Mouse (Mus musculus) olfactory bulb, adult 2 months (tissue): ENCODE data around the gene Aldh3a1.

ENCODE experiments used
- CTCF ChIP-seq: fragments of 200-500 bp; IDR thresholded peaks from 2 replicates; pipeline ENCODE4 v1.5.1; 2012; ENCODE audit warnings: low read depth, mild to moderate bottlenecking, low read length, moderate library complexity; ENCODE audit not compliant: insufficient read depth
- POLR2A ChIP-seq: fragments of 200-500 bp; IDR thresholded peaks from 2 replicates; pipeline ENCODE4 v1.6.1; 2012; ENCODE audit warnings: mild to moderate bottlenecking, low read depth, low read length, moderate library complexity; ENCODE audit not compliant: insufficient read depth

DNA sequence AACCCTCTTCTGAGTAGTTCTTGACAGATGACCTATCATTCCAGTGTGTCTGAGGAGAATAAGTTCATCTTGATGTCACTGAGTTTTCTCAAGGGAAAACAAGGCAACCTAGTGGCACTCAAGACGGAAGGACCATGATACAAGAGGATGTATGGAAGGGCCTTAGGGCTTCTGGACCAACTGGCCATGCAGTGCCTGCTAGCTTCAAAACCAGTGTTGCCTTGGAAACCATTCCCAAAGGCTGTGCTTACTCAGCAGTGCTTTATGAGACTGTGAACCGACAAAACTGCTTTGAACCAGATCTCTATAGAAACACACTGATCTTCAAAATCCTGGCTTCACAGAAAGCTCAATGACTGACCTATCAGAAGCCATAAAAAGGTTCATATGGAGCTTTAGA, 16.6 kb upstream of the Aldh3a1 start:
- TF ChIP-seq POLR2A (no peak), CTCF (no peak)
